Mouse (Mus musculus) embryonic facial prominence, embryonic 15.5 days (tissue): ENCODE results near the gene Zpbp2. TPM values are rescaled to one million over a fixed set of nuclear protein-coding genes. Genes with fewer than 3 reads are reported as not detected.
"Not testable (repeated sequence)": the region's sequence is repeated elsewhere in the genome, so short reads cannot be mapped to it uniquely, and the experiment has no call there.

Experiments used
- ATAC-seq: fragments of 200-750 bp; cut with Nextera tagmentation; 2 replicates; pipeline ENCODE4 v1.8.0; 2017; ENCODE audit warnings: low read depth, moderate TSS enrichment; ENCODE audit not compliant: insufficient number of reproducible peaks, low FRiP score, low TSS enrichment
- H3K27ac ChIP-seq: fragments of 300-500 bp; sonication (generic); replicated peaks from 2 replicates; pipeline ENCODE4 v1.5.1; 2015; ENCODE audit warnings: mild to moderate bottlenecking, inconsistent platforms
- H3K27me3 ChIP-seq: fragments of 300-500 bp; sonication (generic); 2 replicates; pipeline ENCODE4 v1.6.1; 2015; ENCODE audit warnings: inconsistent platforms
- H3K36me3 ChIP-seq: fragments of 300-500 bp; sonication (generic); 2 replicates; pipeline ENCODE4 v1.6.1; 2015; ENCODE audit warnings: mild to moderate bottlenecking, inconsistent platforms
- H3K4me1 ChIP-seq: fragments of 300-500 bp; sonication (generic); 2 replicates; pipeline ENCODE4 v1.6.1; 2015; ENCODE audit warnings: inconsistent platforms
- H3K4me2 ChIP-seq: fragments of 300-500 bp; sonication (generic); replicated peaks from 2 replicates; pipeline ENCODE4 v1.6.1; 2015; ENCODE audit warnings: mild to moderate bottlenecking, inconsistent platforms
- H3K4me3 ChIP-seq: fragments of 300-500 bp; sonication (generic); replicated peaks from 2 replicates; pipeline ENCODE4 v1.5.1; 2015; ENCODE audit warnings: mild to moderate bottlenecking, inconsistent platforms
- H3K9ac ChIP-seq: fragments of 300-500 bp; sonication (generic); 2 replicates; pipeline ENCODE4 v1.6.1; 2015; ENCODE audit warnings: inconsistent platforms
- H3K9me3 ChIP-seq: fragments of 300-500 bp; sonication (generic); replicated peaks from 2 replicates; pipeline ENCODE4 v1.6.1; 2016; ENCODE audit warnings: inconsistent platforms
- WGBS: fragments of 180-500 bp; shearing (Covaris S2); methylation state at CpG from one replicate; pipeline ENCODE4 v1.1.7; 2015; 5-methylcytosine and 5-hydroxymethylcytosine counted together
- polyA plus RNA-seq: library from polyadenylated mRNA; unstranded; fragments of >200 nt; fragmentation: Nextera tagmentation; extraction: Ambion mirVana; gene quantifications from 2 replicates; pipeline ENCODE4 v1.2.1, GENCODE M21; 2015

The Zpbp2 gene
- polyA plus RNA-seq, 1 experiment from 2014 or later = 0.16 TPM

- Histone ChIP-seq H3K27ac (no peak overlapping the region), H3K4me1 (peaks cover 8% of the 10 kb centered on the region; the same call in 1 of the 2 replicates), H3K27me3 (peaks cover 23% of the 10 kb centered on the region), H3K9me3 (no peaks in the 10 kb centered on the region), H3K4me3 (no peak overlapping the region), H3K36me3 (no peaks in the 10 kb centered on the region), H3K4me2 (no peak overlapping the region), H3K9ac (no peak overlapping the region)
- WGBS = 62% methylated on average over 10 of the region's 10 CpGs
- ATAC-seq = no peak
These were observed 44.6 kb downstream of the Zpbp2 start for GRCm38 (mm10) chr11:98595473-98595872.

GRCm38 (mm10) chr11:98595955-98596354 is 45.1 kb downstream of the Zpbp2 start:
- Histone ChIP-seq H3K4me1 (peaks cover 8% of the 10 kb centered on the region; the same call in 1 of the 2 replicates), H3K27ac (no peak overlapping the region), H3K27me3 (peaks cover 26% of the 10 kb centered on the region), H3K9me3 (no peaks in the 10 kb centered on the region), H3K9ac (no peak overlapping the region), H3K4me3 (no peak overlapping the region), H3K36me3 (no peaks in the 10 kb centered on the region), H3K4me2 (no peak overlapping the region)
- ATAC-seq = no peak
- WGBS = 76% methylated on average over 3 of the region's 3 CpGs

GRCm38 (mm10) chr11:98597363-98597762 is 46.5 kb downstream of the Zpbp2 start:
- no peak overlapping the region for H3K4me3 ChIP-seq
- no peaks in the 10 kb centered on the region for H3K36me3 ChIP-seq
- no peaks in the 10 kb centered on the region for H3K9me3 ChIP-seq
- no peak for ATAC-seq
- peaks cover 15% of the 10 kb centered on the region; the same call in 1 of the 2 replicates for H3K4me1 ChIP-seq
- H3K27me3 ChIP-seq = peaks cover 27% of the 10 kb centered on the region
- H3K9ac ChIP-seq = no peak overlapping the region
- H3K27ac ChIP-seq = no peak overlapping the region
- H3K4me2 ChIP-seq = no peak overlapping the region
- 42% methylated on average over 6 of the region's 6 CpGs for WGBS

- H3K4me1 ChIP-seq = peaks cover 15% of the 10 kb centered on the region; the same call in 1 of the 2 replicates
- no peak for ATAC-seq
- no peak within 1 kb of the TSS for H3K4me3 ChIP-seq
- no peaks in the 10 kb centered on the region for H3K9me3 ChIP-seq
- no peak within 1 kb of the TSS for H3K27ac ChIP-seq
- no peak within 1 kb of the TSS for H3K9ac ChIP-seq
- no peak within 1 kb of the TSS for H3K4me2 ChIP-seq
- H3K27me3 ChIP-seq = peaks cover 27% of the 10 kb centered on the region
- WGBS = 75% methylated on average over 8 of the region's 8 CpGs
- H3K36me3 ChIP-seq = no peaks in the 10 kb centered on the region
These were observed 47.1 kb downstream of the Zpbp2 start, which contains the start of gene Lrrc3c for GRCm38 (mm10) chr11:98597991-98598390. TSS of gene Lrrc3c (plus strand) at chr11:98598291.

- no peak for ATAC-seq
- Histone ChIP-seq H3K4me2 (no peak overlapping the region), H3K27ac (no peak overlapping the region), H3K9me3 (no peaks in the 10 kb centered on the region), H3K4me3 (no peak overlapping the region), H3K27me3 (peaks cover 27% of the 10 kb centered on the region), H3K36me3 (no peaks in the 10 kb centered on the region), H3K4me1 (peaks cover 15% of the 10 kb centered on the region; the same call in 1 of the 2 replicates), H3K9ac (no peak overlapping the region)
- 50% methylated on average over 18 of the region's 18 CpGs for WGBS
These were observed 48.0 kb downstream of the Zpbp2 start for GRCm38 (mm10) chr11:98598851-98599290.

- H3K27me3 ChIP-seq = peaks cover 27% of the 10 kb centered on the region
- H3K4me3 ChIP-seq = no peak overlapping the region
- no peaks in the 10 kb centered on the region for H3K9me3 ChIP-seq
- H3K9ac ChIP-seq = no peak overlapping the region
- no peaks in the 10 kb centered on the region for H3K36me3 ChIP-seq
- H3K4me2 ChIP-seq = no peak overlapping the region
- no peak for ATAC-seq
- no peak overlapping the region for H3K27ac ChIP-seq
- 29% methylated on average over 18 of the region's 18 CpGs for WGBS
- peaks cover 15% of the 10 kb centered on the region; the same call in 1 of the 2 replicates for H3K4me1 ChIP-seq
These were observed 48.4 kb downstream of the Zpbp2 start for GRCm38 (mm10) chr11:98599291-98599690.

- peaks cover 29% of the 10 kb centered on the region for H3K27me3 ChIP-seq
- no peaks in the 10 kb centered on the region for H3K9me3 ChIP-seq
- H3K36me3 ChIP-seq = no peaks in the 10 kb centered on the region
- H3K4me3 ChIP-seq = peak overlapping the region; percentile 23
- WGBS = 2% methylated on average over 20 of the region's 20 CpGs
- H3K27ac ChIP-seq = no peak overlapping the region
- peak overlapping the region; percentile 45 for H3K4me2 ChIP-seq
- no peak for ATAC-seq
- H3K4me1 ChIP-seq = peaks cover 15% of the 10 kb centered on the region; the same call in 1 of the 2 replicates
- H3K9ac ChIP-seq = no peak overlapping the region
These were observed 51.3 kb downstream of the Zpbp2 start for GRCm38 (mm10) chr11:98602090-98602690.

- 84% methylated on average over 2 of the region's 2 CpGs for WGBS
- Histone ChIP-seq H3K4me1 (peaks cover 12% of the 10 kb centered on the region; the same call in 1 of the 2 replicates), H3K36me3 (no peaks in the 10 kb centered on the region), H3K9me3 (no peaks in the 10 kb centered on the region), H3K9ac (no peak overlapping the region), H3K27ac (no peak overlapping the region), H3K27me3 (peaks cover 19% of the 10 kb centered on the region), H3K4me2 (no peak overlapping the region), H3K4me3 (no peak overlapping the region)
- ATAC-seq = no peak
These were observed 53.1 kb downstream of the Zpbp2 start for GRCm38 (mm10) chr11:98603953-98604352.

- H3K4me3 ChIP-seq, ATAC-seq, H3K9me3 ChIP-seq, H3K4me1 ChIP-seq, H3K4me2 ChIP-seq, H3K36me3 ChIP-seq, H3K9ac ChIP-seq, H3K27ac ChIP-seq: not testable (repeated sequence)
- WGBS = 65% methylated on average over 6 of the region's 6 CpGs
- peaks cover 21% of the 10 kb centered on the region for H3K27me3 ChIP-seq
These were observed 54.0 kb downstream of the Zpbp2 start for GRCm38 (mm10) chr11:98604911-98605310.

- no peak for ATAC-seq
These were observed 55.9 kb downstream of the Zpbp2 start for GRCm38 (mm10) chr11:98606763-98607162.

More at GRCm38 (mm10) chr11:98606763-98607162, 55.9 kb downstream of the Zpbp2 start:
- Histone ChIP-seq H3K36me3 (no peaks in the 10 kb centered on the region), H3K4me1 (peaks cover 7% of the 10 kb centered on the region; the same call in 1 of the 2 replicates), H3K27ac (no peak overlapping the region), H3K9ac (no peak overlapping the region), H3K27me3 (peaks cover 17% of the 10 kb centered on the region), H3K9me3 (no peaks in the 10 kb centered on the region), H3K4me3 (no peak overlapping the region), H3K4me2 (no peak overlapping the region)
- WGBS = 6% methylated on average over 3 of the region's 3 CpGs
